Mouse (Mus musculus) CH12.LX (cell line): ENCODE data around the gene Apobec4. TPM values are rescaled to one million over a fixed set of nuclear protein-coding genes. Genes with fewer than 3 reads are reported as not detected.

Experiments
- DNase-seq: peaks from one replicate; pipeline ENCODE4 v3.0.0-alpha.2; 2013; ENCODE audit errors: extremely low read depth
- H3K27ac ChIP-seq: 2 replicates; pipeline ENCODE4 v1.5.1; 2012; ENCODE audit warnings: low read depth, mild to moderate bottlenecking, control low read depth, moderate library complexity; ENCODE audit not compliant: insufficient read depth
- H3K27me3 ChIP-seq: replicated peaks from 2 replicates; pipeline ENCODE3; 2012; ENCODE audit warnings: inconsistent platforms
- H3K36me3 ChIP-seq, 2 experiments: replicated peaks in 1 of 2; 2 replicates each; pipeline versions ENCODE3 to v1.6.1; 2012; ENCODE audit warnings: inconsistent platforms in 1 of 2, low read length in 1 of 2, mild to moderate bottlenecking in 1 of 2, mixed read lengths in 1 of 2, moderate library complexity in 1 of 2; ENCODE audit not compliant: control insufficient read depth in 1 of 2, insufficient read depth in 1 of 2
- H3K4me1 ChIP-seq, 2 experiments: 2 replicates each; pipeline ENCODE4 v1.6.1; 2012; ENCODE audit warnings: inconsistent platforms in 1 of 2, moderate library complexity in 1 of 2; ENCODE audit not compliant: insufficient read depth in 2 of 2, control insufficient read depth in 1 of 2
- H3K4me2 ChIP-seq: 2 replicates; pipeline ENCODE4 v1.6.1; 2012; ENCODE audit warnings: low read depth, mild to moderate bottlenecking, control low read depth; ENCODE audit not compliant: poor library complexity, insufficient read depth, severe bottlenecking
- H3K4me3 ChIP-seq, 3 experiments: fragments of 150-350 bp in 1 of 3; sonication (generic) in 1 of 3; replicated peaks in 1 of 3; 2 replicates each; pipeline versions ENCODE3 to v1.5.1; 2011 to 2012; ENCODE audit warnings: low read depth in 2 of 3, low read length in 2 of 3, mild to moderate bottlenecking in 2 of 3, moderate library complexity in 2 of 3, control low read depth in 1 of 3, improper control_type of control experiment in 1 of 3, inconsistent platforms in 1 of 3, mixed read lengths in 1 of 3; ENCODE audit not compliant: poor library complexity in 1 of 3
- H3K79me2 ChIP-seq: replicated peaks from 2 replicates; pipeline ENCODE4 v1.6.1; 2012; ENCODE audit warnings: mild to moderate bottlenecking, moderate library complexity; ENCODE audit not compliant: control insufficient read depth, poor library complexity, insufficient read depth, severe bottlenecking; ENCODE audit errors: extremely low read depth
- H3K9ac ChIP-seq: 2 replicates; pipeline ENCODE4 v1.6.1; 2012; ENCODE audit warnings: low read depth, mild to moderate bottlenecking, control low read depth, moderate library complexity; ENCODE audit not compliant: insufficient read depth
- H3K9me3 ChIP-seq: replicated peaks from 2 replicates; pipeline ENCODE3; 2012; ENCODE audit warnings: low read length, inconsistent platforms, mixed read lengths
- BHLHE40 ChIP-seq: IDR thresholded peaks from 2 replicates; pipeline ENCODE4 v1.6.1; 2011; ENCODE audit warnings: mild to moderate bottlenecking, low read depth, low read length, improper control_type of control experiment
- CHD2 ChIP-seq: IDR thresholded peaks from 2 replicates; pipeline ENCODE4 v1.6.1; 2011; ENCODE audit warnings: low read length, improper control_type of control experiment
- EP300 ChIP-seq: IDR thresholded peaks from 2 replicates; pipeline ENCODE4 v1.6.1; 2011; ENCODE audit warnings: low read length, improper control_type of control experiment
- JUN ChIP-seq: IDR thresholded peaks from 2 replicates; pipeline ENCODE4 v1.6.1; 2011; ENCODE audit warnings: low read depth, mild to moderate bottlenecking, low read length, improper control_type of control experiment, moderate library complexity; ENCODE audit not compliant: insufficient read depth
- JUND ChIP-seq: conservative IDR thresholded peaks from 2 replicates; pipeline ENCODE4 v1.6.1; 2011; ENCODE audit warnings: low read depth, low read length, improper control_type of control experiment
- KAT2A ChIP-seq: IDR thresholded peaks from 2 replicates; pipeline ENCODE4 v1.6.1; 2012; ENCODE audit warnings: low read length, improper control_type of control experiment, inconsistent platforms; ENCODE audit not compliant: insufficient replicate concordance
- MAX ChIP-seq: IDR thresholded peaks from 2 replicates; pipeline ENCODE4 v1.6.1; 2011; ENCODE audit warnings: low read length, improper control_type of control experiment
- MEF2A ChIP-seq: IDR thresholded peaks from 2 replicates; pipeline ENCODE4 v1.6.1; 2014; ENCODE audit warnings: low read depth, mild to moderate bottlenecking, inconsistent platforms, low read length, improper control_type of control experiment, borderline replicate concordance
- MXI1 ChIP-seq: IDR thresholded peaks from 2 replicates; pipeline ENCODE4 v1.6.1; 2011; ENCODE audit warnings: mild to moderate bottlenecking, low read depth, low read length, improper control_type of control experiment
- NELFE ChIP-seq: IDR thresholded peaks from 2 replicates; pipeline ENCODE4 v1.6.1; 2011; ENCODE audit warnings: low read depth, low read length, improper control_type of control experiment
- PAX5 ChIP-seq: IDR thresholded peaks from 2 replicates; pipeline ENCODE4 v1.6.1; 2012; ENCODE audit warnings: low read length, inconsistent platforms, mixed read lengths
- POLR2A ChIP-seq: IDR thresholded peaks from 2 replicates; pipeline ENCODE4 v1.6.1; 2011; ENCODE audit warnings: low read depth, mild to moderate bottlenecking, improper control_type of control experiment, low read length
- POLR2AphosphoS2 ChIP-seq: IDR thresholded peaks from 2 replicates; pipeline ENCODE4 v1.6.1; 2011; ENCODE audit warnings: low read depth, low read length, improper control_type of control experiment
- RCOR1 ChIP-seq: conservative IDR thresholded peaks from 2 replicates; pipeline ENCODE4 v1.6.1; 2012; ENCODE audit warnings: low read depth, mild to moderate bottlenecking, inconsistent platforms, low read length, improper control_type of control experiment
- SIN3A ChIP-seq: IDR thresholded peaks from 2 replicates; pipeline ENCODE4 v1.6.1; 2012; ENCODE audit warnings: low read length, improper control_type of control experiment, inconsistent platforms
- SMC3 ChIP-seq: IDR thresholded peaks from 2 replicates; pipeline ENCODE4 v1.6.1; 2011; ENCODE audit warnings: low read depth, low read length, improper control_type of control experiment
- TCF12 ChIP-seq: IDR thresholded peaks from 2 replicates; pipeline ENCODE4 v1.6.1; 2014; ENCODE audit warnings: low read depth, mild to moderate bottlenecking, inconsistent platforms, low read length, improper control_type of control experiment
- USF1 ChIP-seq: IDR thresholded peaks from 2 replicates; pipeline ENCODE4 v1.6.1; 2014; ENCODE audit warnings: low read depth, mild to moderate bottlenecking, inconsistent platforms, low read length, improper control_type of control experiment
- USF2 ChIP-seq: conservative IDR thresholded peaks from 2 replicates; pipeline ENCODE4 v1.6.1; 2011; ENCODE audit warnings: low read depth, low read length, improper control_type of control experiment
- ZMIZ1 ChIP-seq: IDR thresholded peaks from 2 replicates; pipeline ENCODE4 v1.6.1; 2012; ENCODE audit warnings: low read depth, mild to moderate bottlenecking, inconsistent platforms, low read length, improper control_type of control experiment
- ZNF384 ChIP-seq: IDR thresholded peaks from 2 replicates; pipeline ENCODE4 v1.6.1; 2012; ENCODE audit warnings: low read depth, low read length, improper control_type of control experiment, inconsistent platforms
- dilution Hi-C: fragments of 300-500 bp; cut with MboI; formaldehyde crosslinking; loops from 2 replicates; pipeline ENCODE4 v1.14.3; 2020; ENCODE audit warnings: low sequenced_read_pairs; ENCODE audit not compliant: extremely low pct_unique_long_range_greater_than_20kb, extremely low pct_ligation_motif_present
- in situ Hi-C: fragments of 300-500 bp; cut with MboI; formaldehyde crosslinking; loops from 3 replicates; pipeline ENCODE4 v1.14.3; 2019; ENCODE audit warnings: low sequenced_read_pairs, low pct_ligation_motif_present, low pct_unique_long_range_greater_than_20kb, mixed read lengths
- polyA plus RNA-seq: library from polyadenylated mRNA; unstranded; fragments of >175 nt; gene quantifications from 2 replicates; pipeline ENCODE4 v1.2.1, GENCODE M21; 2012; ENCODE audit warnings: low read depth; ENCODE audit not compliant: insufficient read length
- total RNA-seq, 2 experiments: library from RNA; depleted of rRNA; stranded (reverse); fragments of 300-350 nt in 1 of 2; fragments of >200 nt in 1 of 2; gene quantifications; 2 replicates each; pipeline ENCODE4 v1.2.3; 2012 to 2014

Apobec4 gene
- total and polyA plus RNA-seq, 3 experiments: not detected

DNA sequence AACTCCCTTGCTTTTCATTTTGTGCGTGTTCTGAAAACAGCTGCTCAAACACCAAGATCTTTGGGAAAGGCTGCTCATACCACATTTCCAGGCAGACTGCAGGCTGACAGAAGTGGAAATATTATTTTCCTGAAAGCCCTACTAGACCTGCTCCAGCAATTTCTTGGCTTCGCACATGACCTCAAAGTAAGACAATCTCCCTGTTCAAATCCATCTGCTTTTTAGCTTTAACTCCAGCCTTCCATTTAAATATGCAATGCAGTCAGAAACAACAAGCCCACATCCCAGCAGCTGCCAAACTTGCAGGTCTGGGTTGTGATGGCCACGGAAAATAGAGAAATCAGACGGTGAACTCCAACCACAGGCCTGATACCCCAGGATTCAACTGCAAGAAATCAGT is 39.3 kb upstream of the Apobec4 start:
- Histone ChIP-seq H3K4me2 (no peak overlapping the region), H3K79me2 (no peaks in the 10 kb centered on the region), H3K9ac (no peak overlapping the region), H3K27ac (no peak overlapping the region), H3K36me3 (no peaks in the 10 kb centered on the region)
- in situ Hi-C loops: no loop called here
- TF ChIP-seq MEF2A (no peak), POLR2A (no peak), KAT2A (no peak), BHLHE40 (no peak), POLR2AphosphoS2 (no peak), EP300 (no peak), RCOR1 (no peak), PAX5 (no peak), TCF12 (no peak), USF1 (no peak), SMC3 (no peak), SIN3A (no peak), JUN (no peak), JUND (no peak), ZMIZ1 (no peak), MAX (no peak), CHD2 (no peak), ZNF384 (no peak), USF2 (no peak), MXI1 (no peak)
- TF ChIP-seq, all 38 proteins: peak for 0
- H3K27me3 ChIP-seq: no peaks in the 10 kb centered on the region
- H3K9me3 ChIP-seq: no peaks in the 10 kb centered on the region
- 0 out of 4 replicates have a peak, but pooled peaks cover 0 to 7% of the 10 kb centered on the region in 2 experiments for H3K4me1 ChIP-seq
- no peak overlapping the region for H3K4me3 ChIP-seq
- dilution Hi-C loops: no loop called here
- no peak for DNase-seq

DNA sequence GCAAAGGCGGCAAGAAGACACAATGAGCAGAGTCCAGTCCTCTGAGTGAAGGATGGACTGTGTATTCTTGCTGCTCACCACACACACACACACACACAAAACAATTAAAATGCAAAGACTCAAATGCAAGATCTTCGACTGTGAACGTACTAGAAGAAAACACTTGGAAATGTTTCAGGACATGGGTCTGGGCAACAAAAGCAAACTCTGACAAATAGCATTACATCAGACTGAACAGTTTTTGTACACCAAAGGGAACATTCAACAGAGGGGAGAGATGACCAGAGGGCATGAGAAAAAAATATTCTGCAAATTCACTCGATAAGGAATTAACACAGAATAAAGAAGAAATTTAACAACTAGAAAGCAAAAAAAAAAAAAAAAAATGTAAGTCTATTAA is 36.4 kb upstream of the Apobec4 start:
- no peak overlapping the region for H3K9ac ChIP-seq
- no peak overlapping the region for H3K4me3 ChIP-seq
- no peaks in the 10 kb centered on the region for H3K27me3 ChIP-seq
- H3K36me3 ChIP-seq: no peaks in the 10 kb centered on the region
- in situ Hi-C loops: no loop called here
- DNase-seq: no peak
- no peaks in the 10 kb centered on the region for H3K79me2 ChIP-seq
- H3K9me3 ChIP-seq: no peaks in the 10 kb centered on the region
- dilution Hi-C loops: no loop called here
- no peak overlapping the region for H3K27ac ChIP-seq
- TF ChIP-seq ZNF384: no peak
- TF ChIP-seq JUND: no peak
- no peak for TF ChIP-seq NELFE
- TF ChIP-seq POLR2AphosphoS2: no peak
- H3K4me2 ChIP-seq: no peak overlapping the region
- H3K4me1 ChIP-seq: peaks cover 0 to 21% of the 10 kb centered on the region in 2 experiments; a peak in 2 of 4 replicates
